Mouse (Mus musculus) liver, embryonic 16.5 days (tissue): ENCODE measurements around the gene Med28. TPM values are rescaled to one million over a fixed set of nuclear protein-coding genes. Genes with fewer than 3 reads are reported as not detected.

Experiments used
- ATAC-seq: fragments of 200-750 bp; cut with Nextera tagmentation; 2 replicates; pipeline ENCODE4 v1.8.0; 2017; ENCODE audit warnings: low read depth, mild to moderate bottlenecking, moderate number of reproducible peaks, moderate library complexity
- H3K27ac ChIP-seq: fragments of 300-500 bp; sonication (generic); 2 replicates; pipeline ENCODE4 v1.5.1; 2014; ENCODE audit warnings: mild to moderate bottlenecking, low read length
- H3K27me3 ChIP-seq: fragments of 300-500 bp; sonication (generic); 2 replicates; pipeline ENCODE4 v1.6.1; 2014; ENCODE audit warnings: low read depth, low read length, mixed read lengths; ENCODE audit not compliant: control insufficient read depth, insufficient read depth
- H3K36me3 ChIP-seq: fragments of 300-500 bp; sonication (generic); 2 replicates; pipeline ENCODE4 v1.6.1; 2014; ENCODE audit warnings: mild to moderate bottlenecking; ENCODE audit not compliant: control insufficient read depth, insufficient read depth
- H3K4me1 ChIP-seq: fragments of 300-500 bp; sonication (generic); 2 replicates; pipeline ENCODE4 v1.6.1; 2014; ENCODE audit warnings: low read depth, low read length, mixed read lengths; ENCODE audit not compliant: control insufficient read depth
- H3K4me2 ChIP-seq: fragments of 300-500 bp; sonication (generic); 2 replicates; pipeline ENCODE4 v1.6.1; 2014; ENCODE audit warnings: low read depth, low read length, mixed read lengths
- H3K4me3 ChIP-seq: fragments of 300-500 bp; sonication (generic); 2 replicates; pipeline ENCODE4 v1.5.1; 2014; ENCODE audit warnings: low read depth, mild to moderate bottlenecking, low read length
- H3K9ac ChIP-seq: fragments of 300-500 bp; sonication (generic); 2 replicates; pipeline ENCODE4 v1.6.1; 2014; ENCODE audit warnings: low read depth, low read length
- H3K9me3 ChIP-seq: fragments of 300-500 bp; sonication (generic); replicated peaks from 2 replicates; pipeline ENCODE4 v1.6.1; 2016; ENCODE audit warnings: low read length; ENCODE audit not compliant: control insufficient read depth
- WGBS: fragments of 180-500 bp; shearing (Covaris S2); extraction: QIAGEN DNeasy Blood & Tissue Kit; methylation state at CpG from one replicate; pipeline ENCODE4 v1.1.7; 2014; ENCODE audit not compliant: insufficient replicate concordance; 5-methylcytosine and 5-hydroxymethylcytosine counted together
- polyA plus RNA-seq: library from polyadenylated mRNA; unstranded; fragments of >200 nt; fragmentation: Nextera tagmentation; extraction: Ambion mirVana; gene quantifications from 2 replicates; pipeline ENCODE4 v1.2.1, GENCODE M21; 2015

Med28 gene
- polyA plus RNA-seq, 1 experiment from 2014 or later = 73.1 TPM

GRCm38 (mm10) chr5:45565829-45566228, 45.8 kb downstream of the Med28 start:
- 68% methylated on average over 1 of the region's 1 CpGs for WGBS
- Histone ChIP-seq H3K27ac (no peak overlapping the region), H3K4me3 (no peak overlapping the region), H3K36me3 (no peaks in the 10 kb centered on the region), H3K4me2 (no peak overlapping the region), H3K27me3 (no peaks in the 10 kb centered on the region), H3K4me1 (no peaks in the 10 kb centered on the region), H3K9me3 (no peaks in the 10 kb centered on the region), H3K9ac (no peak overlapping the region)
- ATAC-seq = no peak

GRCm38 (mm10) chr5:45572816-45573215, 52.8 kb downstream of the Med28 start:
- Histone ChIP-seq H3K9me3 (no peaks in the 10 kb centered on the region), H3K27ac (no peak overlapping the region), H3K9ac (no peak overlapping the region), H3K4me2 (no peak overlapping the region), H3K36me3 (no peaks in the 10 kb centered on the region), H3K4me3 (no peak overlapping the region), H3K4me1 (no peaks in the 10 kb centered on the region), H3K27me3 (no peaks in the 10 kb centered on the region)
- 35% methylated on average over 5 of the region's 5 CpGs for WGBS
- no peak for ATAC-seq

GRCm38 (mm10) chr5:45576716-45577115, 56.7 kb downstream of the Med28 start:
- no peak for ATAC-seq
- Histone ChIP-seq H3K4me2 (no peak overlapping the region), H3K9me3 (no peaks in the 10 kb centered on the region), H3K27me3 (no peaks in the 10 kb centered on the region), H3K4me1 (no peaks in the 10 kb centered on the region), H3K27ac (no peak overlapping the region), H3K9ac (no peak overlapping the region), H3K36me3 (no peaks in the 10 kb centered on the region), H3K4me3 (no peak overlapping the region)
- 50% methylated on average over 3 of the region's 3 CpGs for WGBS

GRCm38 (mm10) chr5:45577376-45577775, 57.3 kb downstream of the Med28 start:
- H3K4me1 ChIP-seq = no peaks in the 10 kb centered on the region
- H3K27me3 ChIP-seq = no peaks in the 10 kb centered on the region
- H3K4me2 ChIP-seq = no peak overlapping the region
- no peaks in the 10 kb centered on the region for H3K36me3 ChIP-seq
- no peak overlapping the region for H3K4me3 ChIP-seq
- 69% methylated on average over 1 of the region's 1 CpGs for WGBS
- no peak overlapping the region for H3K9ac ChIP-seq
- H3K27ac ChIP-seq = no peak overlapping the region
- ATAC-seq = no peak
- no peaks in the 10 kb centered on the region for H3K9me3 ChIP-seq

Other genes with a start within 250 kb of the Med28 start
- gene Qdpr, start 70.0 kb upstream of the Med28 start, polyA plus RNA-seq = 103 and 113 TPM in 2 replicates
- not detected in 2 replicates for gene Clrn2, start 66.5 kb upstream of the Med28 start, polyA plus RNA-seq
- gene Lap3, start 26.9 kb upstream of the Med28 start, polyA plus RNA-seq = 39.1 and 39.2 TPM in 2 replicates
- gene Fam184b, start 119.4 kb downstream of the Med28 start, polyA plus RNA-seq = 0.11 TPM in 2 replicates
- gene Ncapg, start 149.7 kb downstream of the Med28 start, polyA plus RNA-seq = 44.2 and 47.6 TPM in 2 replicates